Mouse (Mus musculus) MEL (cell line): ENCODE results near the gene Ctnna2. TPM values are rescaled to one million over a fixed set of nuclear protein-coding genes. Genes with fewer than 3 reads are reported as not detected.

Source experiments
- DNase-seq: peaks from one replicate; pipeline ENCODE4 v3.0.0; 2011; ENCODE audit warnings: low read depth, low spot score
- H3K27ac ChIP-seq: 2 replicates; pipeline ENCODE4 v1.5.1; 2012; ENCODE audit warnings: low read depth, mild to moderate bottlenecking, control low read depth, low read length, moderate library complexity; ENCODE audit not compliant: control insufficient read depth
- H3K27me3 ChIP-seq, 2 experiments: fragments of 150-350 bp in 1 of 2; sonication (generic) in 1 of 2; 2 replicates each; pipeline ENCODE4 v1.6.1; 2012; ENCODE audit warnings: low read length in 2 of 2, mild to moderate bottlenecking in 2 of 2, improper control_type of control experiment in 1 of 2, moderate library complexity in 1 of 2; ENCODE audit not compliant: insufficient read depth in 2 of 2, control insufficient read depth in 1 of 2
- H3K36me3 ChIP-seq, 2 experiments: 2 replicates each; pipeline ENCODE4 v1.6.1; 2012 to 2014; ENCODE audit warnings: low read length in 2 of 2, improper control_type of control experiment in 1 of 2, inconsistent platforms in 1 of 2, mild to moderate bottlenecking in 1 of 2; ENCODE audit not compliant: insufficient read depth in 2 of 2, control insufficient read depth in 1 of 2
- H3K4me1 ChIP-seq, 2 experiments: fragments of 150-350 bp in 1 of 2; sonication (generic) in 1 of 2; 2 replicates each; pipeline ENCODE4 v1.6.1; 2012; ENCODE audit warnings: low read length in 2 of 2, improper control_type of control experiment in 1 of 2, mild to moderate bottlenecking in 1 of 2; ENCODE audit not compliant: insufficient read depth in 2 of 2, control insufficient read depth in 1 of 2
- H3K4me3 ChIP-seq, 2 experiments: fragments of 150-350 bp in 1 of 2; sonication (generic) in 1 of 2; 2 replicates each; pipeline ENCODE4 v1.5.1; 2012; ENCODE audit warnings: low read depth in 2 of 2, low read length in 2 of 2, mild to moderate bottlenecking in 2 of 2, moderate library complexity in 2 of 2, control low read depth in 1 of 2, improper control_type of control experiment in 1 of 2; ENCODE audit not compliant: control insufficient read depth in 1 of 2, insufficient read depth in 1 of 2
- H3K79me2 ChIP-seq: 2 replicates; pipeline ENCODE4 v1.6.1; 2012; ENCODE audit warnings: mild to moderate bottlenecking, low read length, moderate library complexity; ENCODE audit not compliant: control insufficient read depth, poor library complexity, insufficient read depth
- H3K9ac ChIP-seq: 2 replicates; pipeline ENCODE4 v1.6.1; 2012; ENCODE audit warnings: low read depth, mild to moderate bottlenecking, control low read depth, low read length, moderate library complexity; ENCODE audit not compliant: control insufficient read depth, poor library complexity, severe bottlenecking
- H3K9me3 ChIP-seq: fragments of 150-350 bp; sonication (generic); replicated peaks from 2 replicates; pipeline ENCODE4 v1.6.1; 2012; ENCODE audit warnings: mild to moderate bottlenecking, low read length, improper control_type of control experiment, moderate library complexity; ENCODE audit not compliant: insufficient read depth
- CHD1 ChIP-seq: IDR thresholded peaks from 2 replicates; pipeline ENCODE4 v1.6.1; 2012; ENCODE audit warnings: low read depth, mild to moderate bottlenecking, inconsistent platforms, low read length, improper control_type of control experiment
- ELF1 ChIP-seq: IDR thresholded peaks from 2 replicates; pipeline ENCODE4 v1.6.1; 2014; ENCODE audit warnings: low read depth, mild to moderate bottlenecking, inconsistent platforms, low read length, improper control_type of control experiment, moderate library complexity
- EP300 ChIP-seq, 2 experiments: IDR thresholded peaks; 2 replicates each; pipeline ENCODE4 v1.6.1; 2011; ENCODE audit warnings: improper control_type of control experiment in 2 of 2, low read length in 2 of 2, low read depth in 1 of 2, mild to moderate bottlenecking in 1 of 2
- HCFC1 ChIP-seq: IDR thresholded peaks from 2 replicates; pipeline ENCODE4 v1.6.1; 2012; ENCODE audit warnings: low read depth, mild to moderate bottlenecking, inconsistent platforms, low read length, improper control_type of control experiment, moderate library complexity
- JUND ChIP-seq: IDR thresholded peaks from 2 replicates; pipeline ENCODE4 v1.6.1; 2011; ENCODE audit warnings: low read depth, mild to moderate bottlenecking, improper control_type of control experiment, low read length
- KAT2A ChIP-seq: conservative IDR thresholded peaks from 2 replicates; pipeline ENCODE4 v1.6.1; 2012; ENCODE audit warnings: low read depth, low read length, improper control_type of control experiment, inconsistent platforms
- MAFK ChIP-seq: IDR thresholded peaks from 2 replicates; pipeline ENCODE4 v1.6.1; 2011; ENCODE audit warnings: low read depth, mild to moderate bottlenecking, low read length, improper control_type of control experiment, borderline replicate concordance
- MAX ChIP-seq: IDR thresholded peaks from 2 replicates; pipeline ENCODE4 v1.6.1; 2011; ENCODE audit warnings: low read length, improper control_type of control experiment
- MXI1 ChIP-seq: IDR thresholded peaks from 2 replicates; pipeline ENCODE4 v1.6.1; 2011; ENCODE audit warnings: mild to moderate bottlenecking, low read depth, low read length, improper control_type of control experiment
- NELFE ChIP-seq: IDR thresholded peaks from 2 replicates; pipeline ENCODE4 v1.6.1; 2011; ENCODE audit warnings: low read depth, low read length, improper control_type of control experiment
- POLR2A ChIP-seq, 2 experiments: IDR thresholded peaks; 2 replicates each; pipeline ENCODE4 v1.6.1; 2011 to 2012; ENCODE audit warnings: low read length in 2 of 2, mild to moderate bottlenecking in 2 of 2, control low read depth in 1 of 2, improper control_type of control experiment in 1 of 2, low read depth in 1 of 2, moderate library complexity in 1 of 2; ENCODE audit not compliant: control insufficient read depth in 1 of 2, insufficient read depth in 1 of 2, poor library complexity in 1 of 2
- POLR2AphosphoS5 ChIP-seq: IDR thresholded peaks from 2 replicates; pipeline ENCODE4 v1.6.1; 2012; ENCODE audit warnings: low read depth, borderline replicate concordance, mild to moderate bottlenecking, inconsistent platforms, low read length, moderate library complexity, mixed read lengths
- RAD21 ChIP-seq: IDR thresholded peaks from 2 replicates; pipeline ENCODE4 v1.6.1; 2011; ENCODE audit warnings: mild to moderate bottlenecking, low read depth, low read length, improper control_type of control experiment
- TBP ChIP-seq: IDR thresholded peaks from 2 replicates; pipeline ENCODE4 v1.8.0; 2011; ENCODE audit warnings: low read depth, low read length, improper control_type of control experiment
- UBTF ChIP-seq: IDR thresholded peaks from 2 replicates; pipeline ENCODE4 v1.6.1; 2012; ENCODE audit warnings: low read depth, mild to moderate bottlenecking, inconsistent platforms, low read length, improper control_type of control experiment, moderate library complexity, borderline replicate concordance; ENCODE audit not compliant: insufficient read depth
- USF1 ChIP-seq: IDR thresholded peaks from 2 replicates; pipeline ENCODE4 v1.6.1; 2014; ENCODE audit warnings: low read depth, mild to moderate bottlenecking, inconsistent platforms, low read length, improper control_type of control experiment, moderate library complexity
- USF2 ChIP-seq, 2 experiments: IDR thresholded peaks; 2 replicates each; pipeline ENCODE4 v1.6.1; 2011 to 2012; ENCODE audit warnings: improper control_type of control experiment in 2 of 2, low read length in 2 of 2, borderline replicate concordance in 1 of 2, inconsistent platforms in 1 of 2, low read depth in 1 of 2, mild to moderate bottlenecking in 1 of 2; ENCODE audit not compliant: insufficient read depth in 1 of 2
- ZNF384 ChIP-seq: IDR thresholded peaks from 2 replicates; pipeline ENCODE4 v1.6.1; 2012; ENCODE audit warnings: low read depth, mild to moderate bottlenecking, inconsistent platforms, low read length, improper control_type of control experiment
- polyA plus RNA-seq, 2 experiments: library from polyadenylated mRNA; stranded (reverse) in 1 of 2; unstranded in 1 of 2; fragments of >175 nt in 1 of 2; fragments of >200 nt in 1 of 2; gene quantifications; 2 replicates each; pipeline versions ENCODE4 v1.2.1 to v1.2.4; 2012; ENCODE audit warnings: low replicate concordance in 2 of 2, low read depth in 1 of 2; ENCODE audit not compliant: insufficient read length in 2 of 2, insufficient read depth in 1 of 2, missing spikeins in 1 of 2
- total RNA-seq: library from RNA; depleted of rRNA; stranded (reverse); fragments of 300-350 nt; gene quantifications from 2 replicates; pipeline ENCODE4 v1.2.3, GENCODE M21; 2012

The Ctnna2 gene
- total and polyA plus RNA-seq, 3 experiments: not detected

DNA sequence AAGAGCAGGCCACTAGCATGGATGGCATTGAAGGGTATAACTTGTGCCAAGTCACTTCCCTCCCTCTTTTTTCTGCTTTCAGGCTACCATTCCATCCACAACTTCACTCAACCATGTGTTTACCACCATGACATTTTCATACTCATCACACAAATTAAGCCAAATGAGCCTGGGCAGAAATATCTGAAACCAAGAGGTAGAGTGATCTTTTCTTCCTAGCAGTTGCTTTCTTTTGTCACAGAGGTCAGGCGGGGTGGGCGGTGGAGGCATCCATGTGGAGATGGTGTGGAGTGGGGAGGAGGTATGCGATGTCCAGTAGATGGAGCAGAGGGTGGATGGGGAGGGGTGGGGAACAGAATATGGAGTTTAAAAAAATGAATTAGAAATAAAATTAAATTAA is 672.7 kb downstream of the Ctnna2 start:
- Histone ChIP-seq H3K27ac (no peak overlapping the region), H3K4me3 (no peak overlapping the region), H3K4me1 (no peaks in the 10 kb centered on the region), H3K9ac (no peak overlapping the region), H3K36me3 (no peaks in the 10 kb centered on the region), H3K79me2 (no peaks in the 10 kb centered on the region), H3K27me3 (no peaks in the 10 kb centered on the region), H3K9me3 (no peaks in the 10 kb centered on the region)
- TF ChIP-seq CHD1: no peak
- TF ChIP-seq TBP: no peak
- TF ChIP-seq ELF1: no peak
- TF ChIP-seq MXI1: no peak
- TF ChIP-seq POLR2A (IDR thresholded peaks at IDR 0.05; ENCODE audit: control insufficient read depth in 1 of 2, insufficient read depth in 1 of 2, low read depth in 1 of 2, low read length in 2 of 2, poor library complexity in 1 of 2): no peak
- no peak for TF ChIP-seq USF2 (IDR thresholded peaks at IDR 0.05; ENCODE audit: borderline replicate concordance in 1 of 2, insufficient read depth in 1 of 2, low read depth in 1 of 2, low read length in 2 of 2)
- TF ChIP-seq NELFE: no peak
- TF ChIP-seq EP300 (IDR thresholded peaks at IDR 0.05; ENCODE audit: low read depth in 1 of 2, low read length in 2 of 2): no peak
- no peak for TF ChIP-seq USF1
- no peak for TF ChIP-seq MAX
- TF ChIP-seq KAT2A: no peak
- no peak for TF ChIP-seq UBTF
- TF ChIP-seq POLR2AphosphoS5: no peak
- DNase-seq: no peak

DNA sequence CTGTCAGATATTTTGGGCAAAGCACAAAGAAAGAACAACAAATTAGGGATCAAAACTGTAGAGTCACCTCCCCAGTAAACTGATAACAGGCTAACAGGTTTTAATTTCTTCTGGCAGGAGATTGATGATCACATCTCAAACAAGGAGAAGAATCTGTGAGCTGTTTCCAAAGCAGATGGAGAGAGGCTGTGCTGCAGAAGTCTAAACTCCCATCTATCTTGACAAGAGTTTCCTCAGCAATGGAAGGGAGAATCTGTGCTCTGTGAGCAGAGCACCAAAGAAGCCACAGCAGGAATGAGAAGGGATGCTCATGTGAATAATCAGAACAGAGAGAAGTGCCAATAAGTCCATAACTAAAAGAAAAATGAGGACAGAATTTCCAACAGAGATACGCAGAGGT is 678.2 kb downstream of the Ctnna2 start:
- no peaks in the 10 kb centered on the region for H3K27me3 ChIP-seq
- H3K9ac ChIP-seq: no peak overlapping the region
- H3K4me1 ChIP-seq: no peaks in the 10 kb centered on the region
- no peaks in the 10 kb centered on the region for H3K79me2 ChIP-seq
- H3K4me3 ChIP-seq: no peak overlapping the region
- TF ChIP-seq CHD1 (no peak), ZNF384 (no peak), MAFK (no peak), RAD21 (no peak), TBP (no peak), NELFE (no peak), JUND (no peak), HCFC1 (no peak)
- H3K36me3 ChIP-seq: no peaks in the 10 kb centered on the region
- H3K9me3 ChIP-seq: no peaks in the 10 kb centered on the region
- DNase-seq: no peak
- H3K27ac ChIP-seq: no peak overlapping the region
